Mouse (Mus musculus): ENCODE measurements around the gene Josd2.

Josd2 gene

DNA sequence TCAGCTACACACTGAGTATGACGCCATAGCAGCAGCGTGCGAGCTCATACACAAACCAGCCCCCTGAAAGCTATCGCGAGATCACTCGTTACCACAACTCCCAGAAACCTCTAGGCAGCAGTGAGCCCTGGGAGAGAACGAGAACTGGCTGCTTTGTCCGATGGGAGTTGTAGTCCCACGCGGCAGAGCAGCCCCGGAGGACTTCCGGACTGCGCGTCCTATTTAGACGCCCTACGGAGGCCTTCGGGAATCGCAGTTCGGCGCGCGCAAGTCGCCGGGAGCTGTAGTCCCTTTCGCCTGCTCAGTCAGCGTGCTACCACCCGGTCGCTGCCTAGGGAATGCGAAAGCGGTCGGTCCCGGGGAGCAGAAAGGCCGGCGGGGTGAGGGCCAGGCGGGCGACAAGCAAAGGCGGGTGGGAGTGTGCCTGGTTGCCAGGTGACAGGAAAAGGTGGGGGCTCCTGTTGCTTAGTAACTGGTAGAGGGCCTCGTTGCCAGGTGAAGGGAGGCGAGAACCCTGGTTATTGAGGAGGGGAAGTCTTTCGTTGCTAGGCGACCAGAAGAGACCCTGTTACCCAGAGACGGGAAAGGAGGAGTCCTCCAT lies at the start of gene Josd2:
Gene Josd2, plus strand, starts transcription at position 170 of the 601 bp plus-strand sequence.
- DNase-seq (ENCODE audit: low spot score) = peak; percentile 97

DNA sequence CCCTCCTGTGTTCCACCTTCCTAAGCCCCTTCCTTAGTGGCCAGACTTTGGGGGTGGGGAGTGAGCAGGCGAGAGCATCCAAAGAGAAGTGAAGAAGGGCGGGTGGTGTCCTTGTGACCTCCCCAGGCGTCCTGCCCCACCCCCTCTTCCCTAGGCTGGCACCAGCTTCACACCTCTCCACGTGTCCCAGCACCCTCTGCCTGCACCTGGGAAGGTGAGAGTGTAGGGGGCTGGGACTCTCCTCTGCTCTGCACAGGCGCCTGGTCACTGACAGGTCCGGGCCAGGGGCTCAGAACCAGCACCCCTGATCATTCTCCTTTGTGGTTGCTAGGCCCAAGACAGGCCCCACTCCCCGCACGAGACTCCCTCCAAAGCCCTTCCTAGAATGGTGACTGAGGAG lies 40.1 kb upstream of the Josd2 start:
- DNase-seq (ENCODE audit: low spot score) = no peak

DNA sequence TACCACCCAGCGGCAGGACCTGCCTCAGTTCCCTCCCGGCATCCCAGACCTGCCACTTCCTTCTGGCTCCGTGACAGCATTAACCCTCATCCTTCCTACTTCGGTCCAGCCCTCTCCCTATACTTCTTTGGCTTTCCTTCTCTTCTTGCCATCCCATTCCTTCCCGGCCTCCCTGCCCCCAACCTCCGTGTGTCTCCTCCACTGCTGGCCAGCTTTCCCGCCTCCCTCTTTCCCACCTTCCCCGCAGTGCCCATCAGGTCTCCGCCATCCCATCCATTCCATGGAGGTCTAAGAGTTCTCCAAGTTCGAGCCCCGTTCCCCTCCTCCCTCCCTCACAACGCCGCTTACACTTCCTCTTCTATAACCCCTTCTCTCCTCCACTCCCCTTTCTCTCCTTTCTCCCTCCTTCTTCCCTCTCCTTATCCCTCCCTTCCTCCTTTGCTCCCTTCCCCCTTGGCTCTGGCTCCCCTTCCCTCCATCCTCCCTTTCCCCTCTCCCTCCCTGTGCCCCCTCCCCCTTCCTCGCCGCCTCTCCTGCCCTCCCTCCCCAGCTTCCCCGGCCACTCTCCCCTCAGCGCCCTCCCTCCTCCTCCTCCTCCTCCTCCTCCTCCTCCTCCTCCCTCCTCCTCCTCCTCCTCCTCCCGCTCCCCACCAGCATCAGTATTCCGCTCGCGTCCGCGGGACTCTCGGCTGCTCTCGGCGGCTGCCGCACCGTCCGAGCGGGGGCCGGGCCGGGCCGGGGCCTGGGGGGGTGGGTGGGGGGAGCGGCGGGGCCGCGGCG lies 39.4 kb upstream of the Josd2 start:
- DNase-seq (ENCODE audit: low spot score) = no peak

DNA sequence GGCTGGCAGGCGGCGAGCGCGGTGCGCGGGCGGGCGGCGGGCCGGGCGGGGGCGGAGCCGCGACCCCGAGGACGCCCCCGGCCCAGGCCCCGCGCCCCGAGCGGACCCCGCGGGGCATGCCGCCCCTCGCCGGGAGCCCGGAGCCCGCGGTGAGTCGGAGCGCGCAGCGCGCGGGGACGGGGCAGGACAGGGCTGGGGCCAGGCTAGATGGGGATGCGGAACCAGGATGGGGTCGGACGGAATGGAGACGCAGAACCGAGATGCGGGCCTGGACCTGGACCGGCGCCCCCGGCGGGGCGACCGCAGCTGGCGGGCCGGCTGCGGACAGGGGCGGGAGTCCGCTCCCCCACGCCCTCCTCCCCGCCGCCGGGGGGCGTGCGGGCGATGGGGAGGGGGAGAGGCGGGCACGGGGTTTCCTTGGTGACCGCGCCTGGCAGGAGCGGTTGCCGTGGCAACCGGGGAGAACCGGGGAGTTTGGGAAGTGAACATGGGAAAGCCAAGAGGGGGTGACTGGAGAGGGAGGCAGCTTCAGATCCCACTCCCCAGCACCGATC lies 38.7 kb upstream of the Josd2 start, which contains the start of gene Lrrc4b:
Gene Lrrc4b, plus strand, starts transcription at position 51 of the 554 bp plus-strand sequence.
- peak; percentile 73 for DNase-seq (ENCODE audit: low spot score)

DNA sequence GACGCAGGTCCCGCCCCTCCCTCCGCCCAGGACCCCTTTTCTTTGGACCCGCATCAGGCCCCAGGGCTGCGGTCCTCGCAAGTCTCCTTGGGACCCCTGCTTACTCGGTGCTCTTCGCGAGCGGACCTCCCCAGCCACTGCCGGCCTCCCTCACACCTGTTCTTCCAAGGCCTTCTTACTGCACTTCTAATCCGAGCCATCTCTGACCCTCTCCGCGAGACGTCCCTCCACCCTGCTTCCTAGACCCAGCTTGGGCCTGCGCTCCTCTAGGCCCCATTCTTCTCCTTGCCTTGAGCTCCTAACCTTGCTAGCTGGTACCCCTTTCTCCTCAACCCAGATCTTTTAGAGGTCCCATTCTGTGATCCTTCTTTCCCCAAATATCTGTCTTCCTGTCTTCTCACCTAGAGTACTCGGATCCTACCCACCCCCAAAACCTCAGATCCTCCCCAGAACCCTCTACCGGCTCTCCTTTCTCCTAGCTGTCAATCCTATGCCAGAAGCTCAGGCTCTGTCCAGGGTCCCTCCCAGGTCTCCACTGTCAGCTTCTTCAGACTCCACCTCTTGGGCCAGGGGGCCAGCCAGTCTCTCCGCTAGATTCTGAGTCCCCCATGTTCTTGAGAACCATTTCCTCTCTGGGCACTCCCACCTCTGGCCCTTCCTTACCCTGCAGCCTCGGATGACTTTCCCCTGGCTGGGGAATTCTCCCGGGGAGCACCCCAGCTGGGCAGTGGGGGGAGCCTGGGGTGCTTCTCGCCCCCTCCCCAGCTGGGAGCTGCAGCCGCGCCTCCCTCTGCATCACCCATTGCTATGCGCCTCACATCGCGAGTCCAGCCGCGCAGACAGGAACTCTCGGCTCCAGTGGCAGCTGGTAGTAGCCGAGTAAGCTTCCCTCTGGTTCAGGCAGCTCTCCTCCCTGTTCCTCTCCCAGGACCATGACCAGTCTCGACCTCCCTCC lies 38.0 kb upstream of the Josd2 start:
- DNase-seq (ENCODE audit: low spot score) = no peak

DNA sequence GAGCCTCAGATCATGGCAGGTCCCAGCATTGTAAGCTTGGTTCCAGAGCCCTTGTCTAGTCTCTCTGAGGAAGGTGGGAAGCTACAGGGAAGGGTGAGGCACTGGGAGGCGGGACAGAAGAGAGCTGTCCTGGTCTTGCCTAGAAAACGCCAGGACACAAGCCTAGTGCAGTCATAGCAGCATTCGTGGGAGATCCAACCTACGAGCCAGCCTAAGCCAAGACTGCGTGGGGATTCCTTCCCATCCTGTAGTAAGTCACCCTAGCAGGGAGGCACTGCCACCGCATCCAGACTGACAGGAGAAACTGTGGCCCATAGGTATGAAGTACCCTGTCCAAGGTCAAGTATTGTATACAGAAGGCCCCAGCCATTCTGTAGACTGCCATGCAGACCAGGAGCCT lies 35.2 kb upstream of the Josd2 start:
- no peak for DNase-seq (ENCODE audit: low spot score)

DNA sequence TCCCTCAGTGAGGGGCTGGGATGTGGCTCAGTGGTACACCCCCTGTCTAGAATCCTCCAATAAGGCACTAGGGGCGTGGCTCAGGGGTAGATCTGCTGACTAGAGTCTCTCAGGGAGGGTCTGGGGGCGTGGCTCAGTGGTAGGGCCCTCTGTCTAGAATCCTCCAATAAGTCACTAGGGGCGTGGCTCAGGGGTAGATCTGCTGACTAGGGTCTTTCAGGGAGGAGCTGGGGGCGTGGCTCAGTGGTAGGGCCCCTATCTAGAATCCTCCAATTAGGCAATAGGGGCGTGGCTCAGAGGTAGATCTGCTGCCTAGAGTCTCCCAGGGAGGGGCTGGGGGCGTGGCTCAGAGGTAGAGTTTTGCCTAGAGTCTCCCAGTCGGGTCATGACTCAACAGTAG lies 34.4 kb upstream of the Josd2 start:
- no peak for DNase-seq (ENCODE audit: low spot score)

DNA sequence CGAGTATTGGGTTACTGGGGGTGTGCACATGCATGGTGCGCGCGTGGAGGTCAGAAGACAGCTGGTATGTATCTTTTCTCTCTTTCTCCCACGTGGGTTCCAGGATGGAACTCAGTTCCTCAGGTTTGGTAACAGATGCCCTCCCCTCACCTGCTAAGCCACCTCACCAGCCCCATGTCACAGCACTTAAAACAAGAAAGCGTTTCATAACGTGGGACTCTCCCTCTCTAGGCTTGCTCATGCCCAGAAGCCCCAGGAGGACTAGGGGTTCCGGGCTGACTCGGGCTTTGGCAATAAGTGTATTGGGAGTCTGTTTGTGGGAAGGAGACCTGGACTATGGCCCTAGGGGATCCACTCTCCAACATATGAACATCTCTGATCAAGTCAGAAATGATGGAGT lies 33.7 kb upstream of the Josd2 start:
- DNase-seq (ENCODE audit: low spot score) = no peak

DNA sequence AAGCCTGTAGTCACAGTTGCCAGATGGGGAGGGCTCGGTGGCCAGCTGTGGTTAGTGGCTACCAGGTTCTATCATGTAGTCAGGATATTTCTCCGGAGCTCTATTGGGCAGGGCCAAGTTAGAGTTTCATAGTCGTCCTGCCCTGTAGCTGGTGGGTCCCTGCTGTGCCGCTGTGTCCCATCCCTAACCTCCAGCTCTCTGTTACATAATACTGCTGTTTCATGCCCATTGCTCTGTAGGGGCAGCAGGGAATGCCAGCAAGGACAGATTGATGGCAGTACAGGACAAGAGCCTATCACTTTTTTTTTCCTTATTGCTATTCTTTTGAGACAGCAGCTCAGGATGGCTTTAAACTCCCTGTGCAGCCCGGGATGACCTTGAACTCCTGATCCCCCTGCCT lies 32.0 kb upstream of the Josd2 start:
- DNase-seq (ENCODE audit: low spot score) = no peak

DNA sequence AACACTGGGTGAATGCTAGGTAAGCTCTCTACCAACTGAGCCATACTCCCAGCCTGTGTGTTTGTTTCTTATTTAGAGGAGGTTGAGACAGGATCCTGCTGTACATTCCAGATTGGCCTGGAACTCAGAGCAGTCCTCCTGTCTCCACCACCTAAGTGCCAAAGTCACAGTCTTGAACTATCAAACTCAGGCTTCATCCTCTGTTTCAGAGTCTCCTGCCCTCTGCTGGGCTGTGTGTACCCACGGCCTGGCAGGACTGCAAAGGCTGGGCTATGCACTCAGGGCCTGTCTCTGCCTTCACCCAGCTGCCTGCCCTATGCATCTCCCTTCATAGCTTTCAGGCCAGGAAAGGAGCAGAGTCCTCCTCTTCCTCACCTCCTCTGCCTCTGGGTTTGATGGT lies 31.5 kb upstream of the Josd2 start:
- no peak for DNase-seq (ENCODE audit: low spot score)

DNA sequence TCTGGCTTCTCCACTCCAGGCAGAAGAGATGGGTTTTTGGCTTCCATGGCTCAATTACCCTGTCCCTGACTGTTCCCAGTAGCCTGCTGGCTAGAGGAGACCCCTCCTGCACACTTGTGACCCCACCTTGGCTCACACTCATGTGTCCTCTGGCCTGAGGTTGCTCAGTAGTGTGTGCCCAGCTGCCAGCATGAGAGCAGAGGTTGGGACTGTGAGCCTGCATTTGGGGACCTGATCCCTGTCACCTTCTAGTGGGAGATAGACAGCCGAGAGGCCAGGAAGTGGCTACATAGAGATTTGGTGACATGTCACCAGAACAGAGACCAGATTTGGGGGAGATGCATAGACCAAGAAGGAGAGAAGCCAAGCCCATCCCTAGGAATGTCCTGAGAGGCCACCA lies 30.6 kb upstream of the Josd2 start:
- no peak for DNase-seq (ENCODE audit: low spot score)

DNA sequence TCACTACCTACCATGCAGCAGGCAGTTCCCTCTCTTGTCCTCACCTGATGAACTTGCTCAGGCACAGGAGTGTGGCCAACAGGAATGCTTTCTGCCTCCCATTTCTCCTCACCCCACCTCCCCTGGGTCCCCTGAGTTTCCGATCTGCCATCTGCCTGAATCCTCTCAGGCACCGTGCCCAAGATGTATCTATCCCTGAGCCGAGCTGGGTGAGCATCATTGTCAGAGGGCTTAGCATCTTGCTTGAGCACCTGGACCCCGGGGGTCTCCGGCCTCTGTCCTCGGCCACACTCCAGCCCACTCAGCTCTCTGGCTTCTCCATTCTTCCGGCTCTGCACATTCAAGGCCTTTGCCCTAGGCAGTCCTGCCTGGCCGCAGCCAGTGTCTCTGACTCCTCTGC lies 29.8 kb upstream of the Josd2 start:
- no peak for DNase-seq (ENCODE audit: low spot score)

DNA sequence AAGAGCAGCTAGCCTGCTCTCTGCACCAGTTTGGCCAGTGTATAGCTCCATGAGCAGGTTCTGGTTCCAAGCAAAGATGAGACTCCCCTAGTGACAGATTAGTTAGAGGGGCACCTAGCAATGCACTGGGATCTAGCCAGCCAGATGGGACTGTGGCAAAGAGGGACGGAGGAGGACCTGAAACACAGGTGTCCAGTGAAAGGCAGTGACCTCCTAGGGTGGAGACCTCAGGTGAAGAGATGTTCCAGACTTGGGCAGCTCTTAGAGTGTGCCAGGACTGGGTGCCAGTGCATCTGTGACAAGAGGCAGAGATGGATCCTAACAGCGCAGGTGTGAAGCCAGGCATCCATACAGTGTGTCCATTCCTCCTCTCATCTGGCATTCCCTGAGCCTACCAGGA lies 28.1 kb upstream of the Josd2 start:
- DNase-seq (ENCODE audit: low spot score) = no peak

DNA sequence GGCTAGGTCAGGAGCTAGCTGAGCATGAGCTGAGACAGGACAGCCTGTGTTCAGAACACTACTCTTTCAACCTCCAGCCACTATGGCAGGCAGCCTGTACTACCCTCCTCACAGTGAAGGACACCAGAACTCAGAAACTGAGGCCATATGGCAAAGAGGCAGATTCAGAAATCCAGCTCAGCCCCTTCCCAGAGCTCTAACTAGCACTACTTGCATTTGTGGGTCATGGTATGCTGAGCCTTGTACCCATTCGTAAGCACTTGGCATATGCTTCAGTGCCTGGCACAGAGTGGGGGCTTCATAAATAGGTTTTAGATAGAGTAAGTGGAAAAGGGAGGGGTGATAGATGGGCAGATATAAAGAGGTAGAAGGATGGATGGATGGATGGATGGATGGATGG lies 27.3 kb upstream of the Josd2 start:
- DNase-seq (ENCODE audit: low spot score) = no peak

DNA sequence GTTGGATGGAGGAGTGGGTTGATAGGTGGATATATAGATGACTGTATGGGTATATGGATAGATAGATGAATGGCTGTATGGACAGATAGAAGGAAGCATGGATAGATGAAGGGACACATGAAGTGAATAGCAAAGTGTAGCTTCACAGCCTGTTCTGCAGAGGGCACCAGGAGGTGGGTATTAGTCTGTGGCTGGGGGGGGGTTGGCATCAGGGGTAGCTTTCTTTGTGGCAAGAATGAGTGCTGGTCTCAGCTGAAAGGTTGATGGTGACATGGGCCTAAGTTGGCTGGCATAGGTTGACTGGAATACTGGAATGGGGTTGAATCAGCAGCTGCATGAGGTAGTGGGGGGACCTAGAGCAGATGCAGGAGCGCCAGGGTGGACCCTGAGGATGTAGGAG lies 26.6 kb upstream of the Josd2 start:
- no peak for DNase-seq (ENCODE audit: low spot score)

DNA sequence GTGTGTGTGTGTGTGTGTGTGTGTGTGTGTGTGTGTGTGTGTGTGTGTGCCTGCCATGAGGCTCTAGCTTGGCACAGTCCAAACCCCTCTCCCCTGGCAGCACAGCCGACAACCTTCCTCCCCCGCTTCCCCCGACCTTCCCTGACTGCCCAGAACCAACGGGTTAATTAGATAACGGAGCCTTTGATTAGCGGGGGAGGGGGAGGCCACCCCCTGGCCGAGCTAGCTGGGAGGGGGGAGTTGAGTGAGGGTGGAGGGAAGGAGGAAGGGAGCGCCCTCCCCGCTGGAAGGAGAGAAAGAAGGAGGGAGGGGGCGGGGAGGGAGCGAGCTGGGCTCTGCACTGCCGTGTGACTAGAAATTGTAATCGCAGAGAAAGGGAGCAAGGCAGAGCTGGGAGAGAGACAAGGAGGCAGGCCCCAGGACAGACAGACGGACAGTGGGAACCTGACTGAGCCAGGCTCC lies 26.1 kb upstream of the Josd2 start:
- DNase-seq (ENCODE audit: low spot score) = peak; percentile 69

DNA sequence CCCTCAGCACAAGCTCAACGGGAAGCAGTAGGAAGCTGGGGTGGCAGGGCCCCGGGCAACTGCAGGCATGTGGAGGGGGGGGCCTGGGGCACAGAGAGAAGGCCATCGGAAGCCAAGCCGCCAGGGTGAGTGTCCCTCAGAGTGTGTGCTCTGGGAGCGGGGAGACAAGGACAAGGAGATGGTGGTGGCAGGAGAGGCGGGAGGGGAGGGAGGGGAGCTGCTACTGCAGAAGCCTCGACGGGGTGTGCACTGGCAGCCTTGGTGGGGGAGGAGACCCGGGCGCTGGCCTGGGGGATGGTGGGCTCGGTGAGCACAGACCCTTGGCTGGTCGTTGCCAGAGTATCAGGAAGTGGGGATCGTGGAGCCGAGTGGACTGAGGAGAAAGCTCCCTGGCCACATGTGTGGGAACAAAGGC lies 25.4 kb upstream of the Josd2 start:
- DNase-seq (ENCODE audit: low spot score) = no peak

DNA sequence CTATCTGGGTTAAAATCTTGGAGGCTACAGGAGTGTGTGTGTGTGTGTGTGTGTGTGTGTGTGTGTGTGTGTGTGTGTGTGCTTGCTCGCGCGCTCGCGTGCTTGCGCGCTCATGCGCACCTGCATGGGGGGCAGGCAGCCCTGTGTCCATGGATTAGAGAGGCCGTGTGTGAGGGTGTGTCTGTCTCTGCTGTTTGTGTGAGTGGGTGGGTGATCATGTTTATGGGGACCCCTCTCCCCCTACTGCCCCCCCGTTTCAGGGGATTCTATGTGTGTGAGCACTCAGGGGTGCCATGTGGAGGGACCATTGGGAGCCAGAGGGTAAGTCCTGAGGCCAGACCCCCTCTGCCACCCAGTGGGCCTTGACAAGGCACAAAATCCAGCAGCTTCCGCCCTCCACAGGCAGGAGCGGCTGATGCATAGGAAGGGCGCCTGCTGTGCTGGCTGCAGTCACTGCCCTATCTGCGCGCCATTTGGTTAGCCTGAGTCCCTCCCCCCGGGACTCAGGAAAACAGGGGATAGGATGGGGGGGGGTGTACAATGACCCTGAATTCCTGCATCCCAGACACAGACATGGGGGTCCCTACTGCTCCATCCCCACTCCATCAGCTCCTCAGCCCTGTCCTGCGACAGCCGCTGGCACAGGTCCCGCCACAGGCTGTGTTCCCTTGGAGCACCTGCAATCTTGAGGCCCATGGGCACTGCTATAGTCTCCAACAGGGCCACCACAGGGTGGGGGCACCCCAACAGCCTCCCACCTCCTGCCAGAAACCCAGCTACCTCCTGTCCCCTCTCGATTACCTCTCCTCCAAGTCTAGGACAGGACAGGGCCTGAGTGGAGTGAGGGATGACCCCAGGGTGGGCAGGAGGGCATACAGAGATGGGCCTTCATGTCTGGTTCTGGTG lies 24.3 kb upstream of the Josd2 start:
- DNase-seq (ENCODE audit: low spot score) = no peak

DNA sequence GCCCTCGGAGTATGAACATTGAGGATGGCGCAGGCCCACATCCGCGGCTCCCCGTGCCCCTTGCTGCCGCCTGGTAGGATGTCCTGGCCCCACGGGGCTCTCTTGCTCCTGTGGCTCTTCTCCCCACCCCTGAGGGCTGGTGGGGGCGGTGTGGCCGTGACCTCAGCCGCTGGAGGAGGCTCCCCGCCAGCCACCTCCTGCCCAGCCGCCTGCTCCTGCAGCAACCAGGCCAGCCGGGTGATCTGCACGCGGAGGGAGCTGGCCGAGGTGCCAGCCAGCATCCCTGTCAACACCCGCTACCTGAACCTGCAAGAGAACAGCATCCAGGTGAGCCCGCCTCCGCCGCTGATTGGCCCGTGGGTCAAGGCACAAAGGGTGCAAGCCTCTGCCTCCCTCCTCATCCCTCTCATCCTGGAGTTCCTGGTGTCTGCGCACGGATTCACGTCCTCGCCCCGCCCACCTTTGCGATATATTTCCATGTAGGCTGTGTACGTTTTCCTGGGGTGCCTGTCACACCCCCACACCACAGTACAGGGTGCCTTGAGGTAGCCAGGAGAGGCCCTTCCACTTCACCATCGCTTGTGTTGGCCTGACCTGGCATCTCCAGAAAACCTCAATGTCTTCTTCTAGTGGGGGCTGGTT lies 22.8 kb upstream of the Josd2 start:
- no peak for DNase-seq (ENCODE audit: low spot score)

DNA sequence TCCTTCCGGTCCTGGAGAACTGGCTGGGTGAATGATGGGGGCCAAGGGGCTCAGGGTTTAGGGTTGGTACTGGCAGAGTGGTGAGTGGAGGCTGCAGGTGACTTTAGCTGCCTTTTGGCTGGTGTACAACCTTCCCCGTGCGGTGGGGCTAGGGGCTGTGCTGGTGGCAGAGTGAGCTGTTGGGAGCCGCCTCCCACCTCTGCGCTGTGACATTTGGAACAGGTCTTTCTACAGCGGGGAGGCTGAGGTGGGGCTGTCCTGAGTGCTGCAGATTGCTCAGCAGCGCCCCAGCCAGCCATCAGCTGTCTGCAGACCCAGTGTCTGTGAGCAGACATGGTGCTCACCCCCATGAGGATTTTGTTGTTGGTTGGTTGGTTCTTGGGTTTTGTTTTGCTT lies 22.3 kb upstream of the Josd2 start:
- DNase-seq (ENCODE audit: low spot score) = no peak

All from layer of hippocampus, adult 11-12 months (tissue).